Mouse (Mus musculus) layer of hippocampus, postnatal 36 days (tissue): ENCODE measurements at regions not wholly inside any gene's neighbourhood (a gene's known extent, or its start where the extent isn't known, plus 50 kb on each side); places are given as distances from the start of the nearest gene placed in this dataset.

Experiments
- DNase-seq, 2 experiments: peaks; one replicate each; pipeline ENCODE4 v3.0.0; 2022

DNA sequence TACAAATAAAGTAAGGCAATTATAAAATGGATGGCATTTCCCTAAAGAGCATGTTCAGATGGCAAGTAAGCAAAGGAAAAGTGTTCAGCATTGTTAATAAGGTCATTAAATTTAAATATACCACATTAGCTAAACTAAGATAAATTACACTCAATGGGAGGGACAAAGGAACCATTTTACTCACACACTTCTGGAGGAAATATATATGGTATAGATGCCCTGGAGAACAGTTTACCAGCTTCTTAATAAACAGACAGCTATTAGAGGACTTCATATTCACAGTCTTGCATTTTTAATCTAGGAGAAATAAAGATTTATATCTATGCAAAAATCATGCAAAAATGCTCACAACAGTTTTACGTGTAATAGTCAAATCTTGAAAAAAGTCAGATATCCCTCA lies 183.8 kb downstream of the Dthd1 start:
- no peak for DNase-seq

DNA sequence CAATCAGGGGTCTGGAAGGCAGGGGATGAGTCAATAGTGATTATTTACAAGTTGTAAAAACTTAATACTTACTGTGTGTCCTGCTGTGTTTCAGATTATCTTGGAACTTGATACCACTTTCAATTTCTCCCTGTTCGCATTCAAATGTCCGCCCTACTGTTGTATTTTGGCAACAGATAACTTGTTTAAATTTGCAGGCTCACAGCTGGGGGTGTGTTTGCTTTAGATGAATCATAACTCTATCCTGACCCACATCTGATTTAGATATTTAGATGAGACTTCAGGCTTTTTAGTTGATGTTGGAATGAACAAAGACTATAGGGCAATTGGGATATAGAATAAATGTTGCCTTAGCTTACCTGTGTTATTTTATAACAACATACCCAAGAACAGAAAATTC lies 220.8 kb downstream of the Dthd1 start:
- DNase-seq, result no peak

DNA sequence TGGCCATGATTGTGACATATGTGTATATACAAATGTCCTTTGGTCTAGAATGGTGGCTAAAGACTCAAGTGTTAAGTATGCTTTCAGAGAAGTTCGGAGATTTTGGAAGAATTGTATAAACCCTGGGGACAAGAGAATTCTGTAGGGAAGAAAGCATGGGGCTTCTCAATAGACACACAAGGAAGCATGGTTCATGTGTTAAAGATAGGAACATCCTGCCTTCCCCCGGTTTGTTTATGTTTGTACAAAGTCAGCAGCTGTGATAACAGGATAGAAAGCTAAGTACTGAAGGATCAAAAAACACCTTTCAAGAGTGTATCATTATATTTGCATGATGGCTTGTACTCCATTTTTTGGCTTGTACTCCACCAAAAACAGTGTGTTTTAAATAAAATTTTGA lies 232.1 kb downstream of the Dthd1 start:
- no peak for DNase-seq

GRCm38 (mm10) chr5:63063301-63063700 lies 249.7 kb downstream of the Dthd1 start:
- no peak for DNase-seq

DNA sequence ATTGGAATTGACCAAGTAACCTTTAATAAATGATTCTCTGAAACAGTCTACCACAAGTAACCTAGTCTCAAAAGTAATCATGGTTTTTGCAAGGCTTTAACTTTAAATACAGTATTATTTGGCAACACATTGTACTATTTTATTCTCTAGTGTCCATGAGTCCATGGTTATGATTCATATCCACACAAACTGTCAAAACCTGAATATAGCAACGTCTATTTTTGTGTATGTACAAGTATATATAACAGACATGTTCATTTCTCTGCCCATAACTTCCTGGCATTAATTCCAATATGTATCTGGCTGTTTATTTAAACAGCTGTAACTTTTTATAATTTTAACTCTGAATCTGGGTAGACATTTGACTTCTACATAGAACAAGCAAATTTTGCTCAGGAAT lies 253.2 kb downstream of the Dthd1 start:
- no peak for DNase-seq

GRCm38 (mm10) chr5:63098129-63098528 lies 284.5 kb downstream of the Dthd1 start:
- no peak for DNase-seq

DNA sequence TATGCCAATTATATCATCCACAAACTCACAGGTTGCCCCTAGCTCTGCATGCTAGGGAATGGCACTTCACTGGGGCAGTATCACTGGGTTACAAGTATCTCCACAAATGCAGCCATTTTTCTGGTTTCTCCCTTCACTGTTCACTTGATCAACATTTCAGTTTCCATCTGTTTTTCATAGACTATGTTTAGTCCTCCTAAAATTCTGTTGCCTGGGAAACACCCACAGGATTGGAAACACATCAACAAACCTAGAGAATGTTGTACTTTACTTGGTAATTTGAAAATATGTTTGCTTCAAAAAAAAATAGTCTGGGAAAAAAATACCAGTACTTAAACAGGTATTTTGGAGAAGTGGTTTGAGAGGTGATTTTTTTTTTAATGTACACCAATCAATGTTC lies 318.9 kb downstream of the Dthd1 start:
- DNase-seq, result peak; percentile 7 to 8

GRCm38 (mm10) chr5:63137957-63138356 lies 324.3 kb downstream of the Dthd1 start:
- DNase-seq, result no peak

- peak; percentile 12 to 28 for DNase-seq
Measured at GRCm38 (mm10) chr5:63169687-63170086, 356.1 kb downstream of the Dthd1 start.

GRCm38 (mm10) chr5:63170493-63170892 lies 356.9 kb downstream of the Dthd1 start:
- DNase-seq, result no peak

GRCm38 (mm10) chr5:63213381-63213780 lies 399.8 kb downstream of the Dthd1 start:
- no peak for DNase-seq

GRCm38 (mm10) chr5:63219467-63219866 lies 405.8 kb downstream of the Dthd1 start:
- DNase-seq, result no peak

DNA sequence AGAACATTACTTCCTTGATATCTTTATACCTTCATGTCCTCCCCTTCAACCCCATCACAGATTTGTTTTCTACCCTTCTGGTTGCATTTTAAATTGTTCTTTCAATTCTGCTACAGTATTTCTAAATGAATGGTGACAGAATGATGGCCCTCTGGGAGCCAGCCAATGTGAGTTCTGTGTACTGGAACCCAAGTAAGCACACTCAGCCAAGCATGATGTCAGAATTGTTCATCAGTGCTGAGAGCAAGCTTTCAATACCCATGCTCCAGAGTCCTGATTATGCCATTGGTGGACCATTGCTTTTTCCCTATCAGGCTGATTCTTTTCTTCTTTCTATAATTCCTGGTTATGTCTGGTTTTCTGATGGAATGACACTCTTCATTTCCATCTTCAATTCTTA lies 386.3 kb upstream of the Nwd2 start:
- peak; percentile 4 to 16 for DNase-seq
